Mouse (Mus musculus) lung, postnatal 0 days (tissue): ENCODE measurements around the gene Chp2. TPM values are rescaled to one million over a fixed set of nuclear protein-coding genes. Genes with fewer than 3 reads are reported as not detected.

Experiments used
- ATAC-seq: fragments of 200-750 bp; cut with Nextera tagmentation; 2 replicates; pipeline ENCODE4 v1.8.0; 2017; ENCODE audit warnings: moderate library complexity
- DNase-seq: peaks from one replicate; pipeline ENCODE4 v3.0.0-alpha.2; 2016; ENCODE audit warnings: low spot score
- H3K27ac ChIP-seq: fragments of 300-500 bp; sonication (generic); 2 replicates; pipeline ENCODE4 v1.5.1; 2014; ENCODE audit warnings: antibody characterized with exemption, mild to moderate bottlenecking, low read length, mixed read lengths
- H3K27me3 ChIP-seq: fragments of 300-500 bp; sonication (generic); replicated peaks from 2 replicates; pipeline ENCODE4 v1.6.1; 2014; ENCODE audit warnings: low read length, mixed read lengths; ENCODE audit not compliant: insufficient read depth
- H3K36me3 ChIP-seq: fragments of 300-500 bp; sonication (generic); 2 replicates; pipeline ENCODE4 v1.6.1; 2014; ENCODE audit warnings: low read length, mixed read lengths; ENCODE audit not compliant: insufficient read depth
- H3K4me1 ChIP-seq: fragments of 300-500 bp; sonication (generic); 2 replicates; pipeline ENCODE4 v1.6.1; 2014; ENCODE audit warnings: antibody characterized with exemption, low read depth, low read length, mixed read lengths; ENCODE audit not compliant: insufficient read depth
- H3K4me2 ChIP-seq: fragments of 300-500 bp; sonication (generic); replicated peaks from 2 replicates; pipeline ENCODE4 v1.6.1; 2014; ENCODE audit warnings: low read depth, mild to moderate bottlenecking, low read length, moderate library complexity, mixed read lengths
- H3K4me3 ChIP-seq: fragments of 300-500 bp; sonication (generic); 2 replicates; pipeline ENCODE4 v1.5.1; 2014; ENCODE audit warnings: low read depth, low read length
- H3K9ac ChIP-seq: fragments of 300-500 bp; sonication (generic); replicated peaks from 2 replicates; pipeline ENCODE4 v1.6.1; 2014; ENCODE audit warnings: low read depth, mild to moderate bottlenecking
- H3K9me3 ChIP-seq: fragments of 300-500 bp; sonication (generic); 2 replicates; pipeline ENCODE4 v1.6.1; 2016; ENCODE audit warnings: low read length, mixed read lengths
- CTCF ChIP-seq: IDR thresholded peaks from 2 replicates; pipeline ENCODE4 v1.5.1; 2016; ENCODE audit warnings: antibody characterized with exemption, mild to moderate bottlenecking
- EP300 ChIP-seq: IDR thresholded peaks from 2 replicates; pipeline ENCODE4 v1.6.1; 2016; ENCODE audit warnings: antibody characterized with exemption, mild to moderate bottlenecking, control low read depth
- WGBS: fragments of 180-500 bp; shearing (Covaris S2); extraction: QIAGEN DNeasy Blood & Tissue Kit; methylation state at CpG from one replicate; pipeline ENCODE4 v1.1.7; 2014; 5-methylcytosine and 5-hydroxymethylcytosine counted together
- polyA plus RNA-seq: library from polyadenylated mRNA; unstranded; fragments of >200 nt; fragmentation: Nextera tagmentation; extraction: Ambion mirVana; gene quantifications from 2 replicates; pipeline ENCODE4 v1.2.1, GENCODE M21; 2015

The Chp2 gene
- polyA plus RNA-seq, 1 experiment from 2014 or later = 2.0 TPM

- Histone ChIP-seq H3K9ac (no peak overlapping the region), H3K9me3 (no peaks in the 10 kb centered on the region), H3K27ac (no peak overlapping the region), H3K4me3 (no peak overlapping the region), H3K36me3 (no peaks in the 10 kb centered on the region), H3K4me1 (no peaks in the 10 kb centered on the region), H3K4me2 (no peak overlapping the region), H3K27me3 (no peaks in the 10 kb centered on the region)
- WGBS = 66% methylated on average over 2 of the region's 2 CpGs
- ATAC-seq (no peak), DNase-seq (no peak)
- TF ChIP-seq CTCF (no peak), EP300 (no peak)
These were observed 13.2 kb upstream of the Chp2 start for GRCm38 (mm10) chr7:122206121-122206520.

GRCm38 (mm10) chr7:122208276-122209021 is 10.8 kb upstream of the Chp2 start:
- Histone ChIP-seq H3K27ac (no peak overlapping the region), H3K9ac (no peak overlapping the region), H3K4me1 (no peaks in the 10 kb centered on the region), H3K4me2 (no peak overlapping the region), H3K27me3 (no peaks in the 10 kb centered on the region), H3K36me3 (no peaks in the 10 kb centered on the region), H3K9me3 (no peaks in the 10 kb centered on the region), H3K4me3 (no peak overlapping the region)
- WGBS = 24% methylated on average over 7 of the region's 7 CpGs
- peak; percentile 65 for ATAC-seq
- DNase-seq = peak; percentile 55
- no peak for TF ChIP-seq CTCF
- 0 out of 2 replicates have a peak, but pooled peaks have one; percentile 17 for TF ChIP-seq EP300

- H3K27me3 ChIP-seq = no peaks in the 10 kb centered on the region
- H3K4me1 ChIP-seq = no peaks in the 10 kb centered on the region
- no peak overlapping the region for H3K4me3 ChIP-seq
- DNase-seq (no peak), ATAC-seq (no peak)
- H3K27ac ChIP-seq = no peak overlapping the region
- H3K4me2 ChIP-seq = no peak overlapping the region
- TF ChIP-seq CTCF = no peak
- no peak for TF ChIP-seq EP300
- H3K9ac ChIP-seq = no peak overlapping the region
- no peaks in the 10 kb centered on the region for H3K36me3 ChIP-seq
- no peaks in the 10 kb centered on the region for H3K9me3 ChIP-seq
- WGBS = 68% methylated on average over 7 of the region's 7 CpGs
These were observed 6.9 kb downstream of the Chp2 start for GRCm38 (mm10) chr7:122226020-122226742.

- Histone ChIP-seq H3K27ac (no peak overlapping the region), H3K9ac (no peak overlapping the region), H3K4me2 (no peak overlapping the region), H3K9me3 (no peaks in the 10 kb centered on the region), H3K36me3 (no peaks in the 10 kb centered on the region), H3K27me3 (no peaks in the 10 kb centered on the region), H3K4me1 (no peaks in the 10 kb centered on the region), H3K4me3 (no peak overlapping the region)
- ATAC-seq (no peak), DNase-seq (no peak)
- WGBS = 76% methylated on average over 4 of the region's 4 CpGs
- TF ChIP-seq EP300 (no peak), CTCF (no peak)
These were observed 7.4 kb downstream of the Chp2 start for GRCm38 (mm10) chr7:122226744-122227143.

GRCm38 (mm10) chr7:122229306-122229705 is 10.0 kb downstream of the Chp2 start:
- no peak for ATAC-seq
- H3K9ac ChIP-seq = no peak overlapping the region
- 51% methylated on average over 3 of the region's 3 CpGs for WGBS
- no peaks in the 10 kb centered on the region for H3K4me1 ChIP-seq
- no peak for TF ChIP-seq EP300
- TF ChIP-seq CTCF = no peak
- no peak overlapping the region for H3K4me2 ChIP-seq
- DNase-seq = no peak
- H3K27me3 ChIP-seq = no peaks in the 10 kb centered on the region
- no peaks in the 10 kb centered on the region for H3K36me3 ChIP-seq
- H3K27ac ChIP-seq = no peak overlapping the region
- no peaks in the 10 kb centered on the region for H3K9me3 ChIP-seq
- H3K4me3 ChIP-seq = no peak overlapping the region

GRCm38 (mm10) chr7:122229916-122230315 is 10.6 kb downstream of the Chp2 start:
- TF ChIP-seq CTCF = no peak
- no peak for TF ChIP-seq EP300
- no peaks in the 10 kb centered on the region for H3K36me3 ChIP-seq

More at GRCm38 (mm10) chr7:122229916-122230315, 10.6 kb downstream of the Chp2 start:
- no peak for DNase-seq
- Histone ChIP-seq H3K9me3 (no peaks in the 10 kb centered on the region), H3K27ac (no peak overlapping the region), H3K4me1 (no peaks in the 10 kb centered on the region), H3K27me3 (no peaks in the 10 kb centered on the region), H3K4me2 (no peak overlapping the region), H3K4me3 (no peak overlapping the region), H3K9ac (no peak overlapping the region)
- WGBS = 70% methylated on average over 4 of the region's 4 CpGs
- no peak for ATAC-seq
